Mouse (Mus musculus): ENCODE data around the gene Sdc4.

GRCm38 (mm10) chr2:164389020-164389419 is 54.7 kb downstream of the Sdc4 start, which contains the start of gene Slpi:
- TF ChIP-seq MEF2A (IDR thresholded peaks at IDR 0.05; ENCODE audit: extremely low read depth, insufficient replicate concordance, low read depth, low read length, poor library complexity, severe bottlenecking) = no peak
- TF ChIP-seq POLR2AphosphoS2 (IDR thresholded peaks at IDR 0.05; ENCODE audit: low read length) = no peak
- TF ChIP-seq NELFE (IDR thresholded peaks at IDR 0.05; ENCODE audit: low read depth, low read length) = no peak
- no peak for TF ChIP-seq SIN3A (IDR thresholded peaks at IDR 0.05; ENCODE audit: low read length)
- no peak for TF ChIP-seq POLR2A (IDR thresholded peaks at IDR 0.05; ENCODE audit: control insufficient read depth in 1 of 2, insufficient read depth in 1 of 2, low read depth in 1 of 2, low read length in 2 of 2, poor library complexity in 1 of 2)
- no peak for TF ChIP-seq CTCF (IDR thresholded peaks at IDR 0.05 in 2 of 3, conservative IDR thresholded peaks at IDR 0.05 in 1 of 3; ENCODE audit: control insufficient read depth in 1 of 3, insufficient read depth in 1 of 3, low read depth in 2 of 3, low read length in 3 of 3, poor library complexity in 1 of 3, severe bottlenecking in 1 of 3)
- no peak for TF ChIP-seq ELF1 (IDR thresholded peaks at IDR 0.05; ENCODE audit: low read depth, low read length)
- TF ChIP-seq MAZ (IDR thresholded peaks at IDR 0.05; ENCODE audit: low read depth, low read length) = no peak
- no peak for TF ChIP-seq ETS1 (IDR thresholded peaks at IDR 0.05; ENCODE audit: low read depth, low read length)
- TF ChIP-seq TAL1 (IDR thresholded peaks at IDR 0.05; ENCODE audit: low read length) = no peak

Data from MEL (cell line).